Mouse (Mus musculus) brain, embryonic 14.5 days (tissue): Measurements from ENCODE around the gene Serpinb9b. TPM values are rescaled to one million over a fixed set of nuclear protein-coding genes. Genes with fewer than 3 reads are reported as not detected.

Experiments used
- DNase-seq: peaks from one replicate; pipeline ENCODE4 v3.0.0-alpha.2; 2011; ENCODE audit warnings: low read depth
- CTCF ChIP-seq: fragments of 200-500 bp; IDR thresholded peaks from 2 replicates; pipeline ENCODE4 v1.5.1; 2012; ENCODE audit warnings: inconsistent platforms, mild to moderate bottlenecking, moderate library complexity, borderline replicate concordance; ENCODE audit not compliant: insufficient read depth, insufficient read length; ENCODE audit errors: extremely low read depth
- POLR2A ChIP-seq: fragments of 200-500 bp; IDR thresholded peaks from 2 replicates; pipeline ENCODE4 v1.6.1; 2012; ENCODE audit warnings: mild to moderate bottlenecking, inconsistent platforms, borderline replicate concordance; ENCODE audit not compliant: poor library complexity, insufficient read depth, insufficient read length, severe bottlenecking; ENCODE audit errors: extremely low read depth
- polyA plus RNA-seq: library from polyadenylated mRNA; depleted of rRNA; stranded (reverse); fragments of >200 nt; gene quantifications from 2 replicates; pipeline ENCODE4 v1.2.3, GENCODE M21; 2012; rRNA removed

Serpinb9b gene
- polyA plus RNA-seq, 1 experiment = 0.14 TPM

- DNase-seq = no peak
- TF ChIP-seq POLR2A = no peak
- peak; percentile 18; the same call in 1 of the 2 replicates for TF ChIP-seq CTCF
These were observed 53.1 kb downstream of the Serpinb9b start for GRCm38 (mm10) chr13:33080356-33080755.

- DNase-seq = no peak
- no peak for TF ChIP-seq POLR2A
- no peak for TF ChIP-seq CTCF
These were observed 56.6 kb downstream of the Serpinb9b start for GRCm38 (mm10) chr13:33083834-33084233.

- TF ChIP-seq POLR2A = no peak
- TF ChIP-seq CTCF = no peak
- peak; percentile 56 for DNase-seq
These were observed 57.9 kb downstream of the Serpinb9b start for GRCm38 (mm10) chr13:33084975-33085694.

GRCm38 (mm10) chr13:33085695-33086432 is 58.6 kb downstream of the Serpinb9b start:
- TF ChIP-seq CTCF (no peak), POLR2A (no peak)
- peak; percentile 91 for DNase-seq

GRCm38 (mm10) chr13:33089566-33089965 is 62.4 kb downstream of the Serpinb9b start:
- TF ChIP-seq POLR2A (no peak), CTCF (no peak)
- no peak for DNase-seq

GRCm38 (mm10) chr13:33090546-33090945 is 63.3 kb downstream of the Serpinb9b start:
- TF ChIP-seq CTCF = no peak
- no peak for DNase-seq

- no peak for DNase-seq
- TF ChIP-seq POLR2A (no peak), CTCF (no peak)
These were observed 64.1 kb downstream of the Serpinb9b start for GRCm38 (mm10) chr13:33091306-33091705.

Other genes with a start within 250 kb of the Serpinb9b start
- 0.24 and 0.29 TPM in 2 replicates for gene Mylk4, start 243.5 kb upstream of the Serpinb9b start, polyA plus RNA-seq
- 59.3 and 63.1 TPM in 2 replicates for gene Wrnip1, start 225.4 kb upstream of the Serpinb9b start, polyA plus RNA-seq
- 0.50 and 0.70 TPM in 2 replicates for gene D930007J09Rik, start 224.6 kb upstream of the Serpinb9b start, polyA plus RNA-seq
- 0.85 and 1.4 TPM in 2 replicates for gene Serpinb1a, start 176.2 kb upstream of the Serpinb9b start, polyA plus RNA-seq
- gene Serpinb1c, start 129.2 kb upstream of the Serpinb9b start, polyA plus RNA-seq = not detected in 2 replicates
- 0.95 and 1.4 TPM in 2 replicates for gene Serpinb6b, start 62.2 kb upstream of the Serpinb9b start, polyA plus RNA-seq
- gene Serpinb9, start 24.2 kb upstream of the Serpinb9b start, polyA plus RNA-seq = 0.62 and 0.89 TPM in 2 replicates
- 0.98 and 3.3 TPM in 2 replicates for gene Serpinb1b, start 51.2 kb downstream of the Serpinb9b start, polyA plus RNA-seq
- gene Serpinb9c, start 132.3 kb downstream of the Serpinb9b start, polyA plus RNA-seq = not detected in 2 replicates
- gene Serpinb9d, start 165.5 kb downstream of the Serpinb9b start, polyA plus RNA-seq = not detected in 2 replicates
- 0.10 TPM in 1 of 2 replicates, not detected in the other for gene Serpinb9e, start 222.2 kb downstream of the Serpinb9b start, polyA plus RNA-seq